Mouse (Mus musculus) bone marrow macrophage, adult 2 months (primary cell): ENCODE data around the gene Znrf4.

ENCODE experiments used
- CTCF ChIP-seq: IDR thresholded peaks from 2 replicates; pipeline ENCODE4 v1.5.1; 2012; ENCODE audit warnings: low read depth, mild to moderate bottlenecking, low read length, moderate library complexity
- POLR2A ChIP-seq: IDR thresholded peaks from 2 replicates; pipeline ENCODE4 v1.6.1; 2012; ENCODE audit warnings: mild to moderate bottlenecking, low read depth, low read length, borderline replicate concordance

DNA sequence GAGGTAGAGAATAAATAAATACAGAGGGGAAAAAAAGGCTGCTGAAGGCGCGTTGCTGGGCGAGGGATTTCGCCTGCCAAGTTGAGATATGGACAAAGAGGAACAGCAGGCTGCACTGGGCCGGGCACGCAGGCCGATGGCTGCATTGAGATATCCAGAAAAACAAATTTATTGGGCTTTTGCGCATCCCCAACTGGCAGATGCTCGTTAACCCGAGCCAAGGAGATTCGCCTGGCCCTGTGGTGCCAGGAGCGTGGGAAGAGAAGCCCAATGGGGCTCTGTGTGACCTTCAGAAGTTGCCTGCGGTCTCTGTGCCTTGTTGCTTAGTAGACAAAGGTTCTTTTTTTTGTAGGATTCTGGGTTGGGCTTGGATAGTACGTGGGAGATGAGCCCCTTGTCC, 24.0 kb upstream of the Znrf4 start:
- no peak for TF ChIP-seq CTCF
- TF ChIP-seq POLR2A: no peak
